Mouse (Mus musculus) G1E-ER4 (cell line): ENCODE results near the gene Tmem217. TPM values are rescaled to one million over a fixed set of nuclear protein-coding genes. Genes with fewer than 3 reads are reported as not detected.

Source experiments
- GATA1 ChIP-seq: IDR thresholded peaks from one replicate; pipeline ENCODE4 v1.8.0; 2012; ENCODE audit warnings: low read length, inconsistent platforms
- polyA plus RNA-seq: library from polyadenylated mRNA; stranded (reverse); fragments of >175 nt; gene quantifications from 2 replicates; pipeline ENCODE4 v1.2.3, GENCODE M21; 2012

Tmem217 gene
- polyA plus RNA-seq, 1 experiment, result not detected

GRCm38 (mm10) chr17:29484431-29484830 is 67.8 kb downstream of the Tmem217 start:
- no peak for TF ChIP-seq GATA1

GRCm38 (mm10) chr17:29483282-29483681 is 68.9 kb downstream of the Tmem217 start:
- no peak for TF ChIP-seq GATA1

- TF ChIP-seq GATA1, result no peak
Measured at GRCm38 (mm10) chr17:29482632-29483031, 69.6 kb downstream of the Tmem217 start.

GRCm38 (mm10) chr17:29480256-29480655 is 71.9 kb downstream of the Tmem217 start:
- no peak for TF ChIP-seq GATA1

- TF ChIP-seq GATA1, result no peak
Measured at GRCm38 (mm10) chr17:29478271-29478670, 73.9 kb downstream of the Tmem217 start.

GRCm38 (mm10) chr17:29477357-29477756 is 74.8 kb downstream of the Tmem217 start:
- no peak for TF ChIP-seq GATA1

GRCm38 (mm10) chr17:29476461-29476860 is 75.7 kb downstream of the Tmem217 start:
- TF ChIP-seq GATA1, result no peak

Other genes with a start within 250 kb of the Tmem217 start
- gene Pi16, start 234.7 kb downstream of the Tmem217 start, polyA plus RNA-seq, result 3.1 and 3.4 TPM in 2 replicates
- 151 and 182 TPM in 2 replicates for gene Mtch1, start 204.5 kb downstream of the Tmem217 start, polyA plus RNA-seq
- gene Fgd2, start 191.5 kb downstream of the Tmem217 start, polyA plus RNA-seq, result 0.39 TPM in 1 of 2 replicates, not detected in the other
- 96.2 and 112 TPM in 2 replicates for gene Pim1, start 61.6 kb downstream of the Tmem217 start, polyA plus RNA-seq
- not detected in 2 replicates for gene Gm17657, start 2.7 kb downstream of the Tmem217 start, polyA plus RNA-seq
- 21.4 and 21.5 TPM in 2 replicates for gene Tbc1d22b, start 2.6 kb downstream of the Tmem217 start, polyA plus RNA-seq
- 16.7 and 24.3 TPM in 2 replicates for gene Rnf8, start 62.4 kb upstream of the Tmem217 start, polyA plus RNA-seq
- gene Gm28043, start 62.5 kb upstream of the Tmem217 start, polyA plus RNA-seq, result 0.18 and 0.26 TPM in 2 replicates
- gene Cmtr1, start 108.2 kb upstream of the Tmem217 start, polyA plus RNA-seq, result 78.6 and 86.6 TPM in 2 replicates
- 4.5 and 14.4 TPM in 2 replicates for gene Ccdc167, start 164.7 kb upstream of the Tmem217 start, polyA plus RNA-seq